Mouse (Mus musculus) pancreas, adult 10 weeks (tissue): ENCODE data around the gene Cycs. TPM values are rescaled to one million over a fixed set of nuclear protein-coding genes. Genes with fewer than 3 reads are reported as not detected.

ENCODE experiments used
- polyA plus RNA-seq: library from polyadenylated mRNA; stranded (reverse); fragments of 350-450 nt; fragmentation: Illumina TruSeq; extraction: RNeasy Lipid Tissue Mini Kit (QIAGEN cat#74804); gene quantifications from one replicate; pipeline ENCODE4 v1.2.3, GENCODE M21; 2015; ENCODE audit warnings: low read depth, low replicate concordance; ENCODE audit not compliant: insufficient read depth

Gene Cycs
- 10.3 TPM for polyA plus RNA-seq

DNA sequence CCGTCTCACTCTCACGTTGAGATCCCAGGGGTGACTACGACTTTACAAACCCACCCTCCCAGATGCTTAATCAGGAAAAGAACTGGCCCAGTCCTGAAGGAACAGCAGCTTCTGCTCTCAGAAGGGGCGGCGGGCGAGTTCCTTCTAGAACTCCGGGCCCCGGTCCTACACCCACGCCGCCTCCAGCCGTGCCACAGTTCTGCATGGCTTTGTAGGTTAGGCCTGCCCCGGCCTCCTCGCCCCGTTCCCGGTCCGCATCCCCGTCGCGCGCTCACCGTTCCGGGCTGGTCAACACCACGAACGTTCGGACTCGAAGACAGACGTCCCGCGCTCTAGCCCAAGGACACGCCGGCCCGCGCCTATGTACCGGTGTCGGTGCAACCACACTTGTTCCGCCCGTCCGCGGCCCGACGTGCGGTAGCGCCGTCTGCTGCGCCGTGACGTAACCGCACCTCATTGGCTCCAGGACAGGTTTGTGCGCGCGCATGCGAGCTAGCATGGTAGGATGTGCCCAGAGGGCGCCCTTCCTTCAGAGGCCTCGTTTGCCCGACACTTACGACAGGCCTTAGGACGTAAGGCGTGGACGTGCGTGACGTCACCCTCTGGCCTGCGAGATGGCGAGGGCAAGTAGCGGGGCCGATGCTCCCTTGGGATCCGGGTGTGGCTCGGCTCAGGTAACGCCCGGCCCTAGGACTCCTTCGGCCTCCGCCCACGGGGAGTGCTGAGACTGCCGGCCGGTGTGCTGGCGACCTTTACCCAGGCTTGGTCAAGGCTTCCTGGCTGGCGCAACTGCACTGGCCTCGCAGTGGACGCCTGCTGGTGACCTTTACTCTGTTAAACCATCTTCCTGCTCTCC is at the start of gene Cycs:
Gene Cycs (minus strand): TSS at position 398 of the 856 bp plus-strand sequence.

DNA sequence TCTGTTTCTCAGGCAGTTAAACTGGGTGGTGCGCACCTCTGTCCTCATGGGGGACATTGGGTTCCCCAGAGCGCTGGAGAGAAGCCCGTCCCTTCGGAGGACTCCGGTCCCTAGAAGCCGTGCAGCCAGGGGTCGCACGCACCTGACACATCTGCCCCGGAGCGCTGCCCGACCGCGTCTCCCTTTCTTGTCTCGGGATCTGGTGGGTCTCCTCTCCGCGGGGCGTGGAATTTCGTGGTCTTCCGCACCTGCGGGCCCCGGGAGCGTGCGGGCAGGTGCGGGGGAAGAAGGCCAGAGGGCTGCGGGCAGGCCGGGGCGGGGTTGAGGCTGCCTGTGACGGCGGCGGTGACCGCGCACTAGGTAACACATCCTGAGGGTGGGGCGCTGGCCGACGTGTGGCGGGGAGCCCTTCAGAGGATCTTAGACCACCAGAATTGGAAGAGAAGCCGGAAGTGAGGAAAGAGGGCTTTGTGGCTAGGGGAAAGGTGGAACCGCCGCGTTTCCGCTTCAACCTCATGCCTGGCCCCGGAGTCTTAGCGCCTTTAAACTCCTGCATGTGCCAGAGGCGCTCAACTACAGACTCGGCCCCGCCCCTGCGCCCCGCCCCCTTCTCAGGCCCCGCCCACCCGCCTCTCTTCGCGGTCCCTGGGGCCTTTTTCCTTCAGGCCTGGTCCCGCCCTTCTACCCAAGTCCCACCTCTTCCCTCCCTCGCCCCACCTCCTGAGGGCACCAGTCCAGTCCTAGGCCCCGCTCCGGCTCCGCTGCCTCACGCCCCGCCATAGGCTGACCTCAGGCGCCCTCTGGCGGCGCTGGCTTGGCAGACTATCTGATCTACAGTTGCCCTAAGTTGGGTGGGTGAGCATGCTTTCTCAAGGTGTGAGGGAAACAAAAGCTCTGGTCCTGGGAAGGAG is 30.2 kb upstream of the Cycs start, which contains the start of gene 4921507P07Rik:
Gene 4921507P07Rik (minus strand): TSS at position 332 of the 911 bp plus-strand sequence.

Other genes with a start within 250 kb of the Cycs start
- 3.5 TPM for gene Osbpl3, start 110.3 kb downstream of the Cycs start, polyA plus RNA-seq
- gene 4921507P07Rik, start 30.1 kb upstream of the Cycs start, polyA plus RNA-seq = 0.44 TPM
- gene Npvf, start 87.9 kb upstream of the Cycs start, polyA plus RNA-seq = not detected